Mouse (Mus musculus): Measurements from ENCODE around the gene Asap2.

The Asap2 gene

DNA sequence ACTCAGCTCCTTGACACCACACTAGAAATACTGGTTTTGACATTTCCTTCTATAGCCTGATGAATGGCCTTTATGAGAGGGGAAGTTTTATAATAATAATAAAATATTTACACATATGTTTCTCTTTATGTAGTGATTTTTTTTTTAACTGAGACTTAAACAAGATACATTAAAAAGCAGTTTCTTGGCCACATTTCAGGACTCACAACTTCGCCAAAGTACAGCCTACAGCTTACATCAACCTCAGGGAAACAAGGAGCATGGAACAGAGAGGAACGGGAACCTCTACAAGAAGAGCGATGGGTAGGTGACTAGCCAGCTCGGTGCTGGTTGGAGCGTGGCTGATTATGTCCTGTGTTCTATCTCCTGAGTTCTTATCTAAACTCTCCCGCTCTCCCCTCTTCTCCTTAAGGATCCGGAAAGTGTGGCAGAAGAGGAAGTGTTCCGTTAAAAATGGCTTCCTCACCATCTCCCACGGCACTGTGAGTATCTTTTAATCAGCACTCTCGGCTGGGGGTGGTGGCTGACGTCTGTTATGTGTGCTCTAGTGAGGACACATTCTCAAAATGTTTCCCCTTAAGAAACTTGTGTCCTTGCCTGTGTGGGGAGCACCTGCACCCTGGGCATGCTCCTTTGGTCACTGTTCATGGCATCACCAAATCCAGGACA lies 227.7 kb downstream of the Asap2 start:
- DNase-seq, result no peak

DNA sequence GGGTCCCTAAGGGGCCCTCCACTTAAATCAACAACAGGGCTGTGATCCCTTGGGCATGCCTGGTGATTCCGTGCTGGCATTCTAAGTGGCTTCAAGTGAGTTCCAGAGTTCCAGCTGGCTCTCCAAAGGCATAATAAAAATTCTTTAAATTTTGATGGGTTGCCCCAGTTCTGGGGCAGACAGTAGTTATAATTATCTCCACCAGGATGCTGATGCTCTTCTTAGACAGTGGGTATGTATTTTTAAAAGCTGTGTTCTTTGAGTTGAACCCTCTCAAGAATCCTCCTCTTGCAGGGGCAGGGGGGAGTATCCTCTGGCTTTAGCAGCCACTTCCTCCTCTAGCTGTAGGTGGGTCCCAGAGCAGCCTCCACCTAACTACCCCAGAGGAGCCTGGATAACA lies 230.3 kb downstream of the Asap2 start:
- DNase-seq, result no peak

- DNase-seq, result no peak
Measured at GRCm38 (mm10) chr12:21223923-21224322, 233.7 kb downstream of the Asap2 start.

DNA sequence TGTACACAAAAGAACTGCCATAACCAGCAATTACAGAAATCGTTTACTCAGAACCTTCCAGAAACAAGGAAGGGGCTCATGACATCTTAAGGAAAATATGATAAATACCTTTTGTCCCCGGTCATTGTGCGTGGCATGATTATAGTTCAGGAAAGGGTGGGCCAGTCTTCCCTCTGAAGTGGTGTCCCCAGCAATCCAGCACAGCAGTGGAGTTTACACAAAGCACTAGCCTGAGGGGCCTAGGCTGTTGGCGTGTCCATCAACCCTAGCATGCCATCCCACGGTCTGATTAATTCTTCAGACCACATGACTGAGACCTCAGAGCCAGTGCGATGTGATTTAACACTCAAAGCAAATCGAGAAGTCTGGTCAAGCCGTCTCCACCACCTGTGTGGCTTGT lies 235.1 kb downstream of the Asap2 start:
- no peak for DNase-seq

- DNase-seq, result no peak
Measured at GRCm38 (mm10) chr12:21226316-21226715, 236.1 kb downstream of the Asap2 start.

GRCm38 (mm10) chr12:21227076-21227980 lies 237.1 kb downstream of the Asap2 start:
- DNase-seq, result peak; percentile 81

GRCm38 (mm10) chr12:21228650-21229049 lies 238.4 kb downstream of the Asap2 start:
- DNase-seq, result no peak

DNA sequence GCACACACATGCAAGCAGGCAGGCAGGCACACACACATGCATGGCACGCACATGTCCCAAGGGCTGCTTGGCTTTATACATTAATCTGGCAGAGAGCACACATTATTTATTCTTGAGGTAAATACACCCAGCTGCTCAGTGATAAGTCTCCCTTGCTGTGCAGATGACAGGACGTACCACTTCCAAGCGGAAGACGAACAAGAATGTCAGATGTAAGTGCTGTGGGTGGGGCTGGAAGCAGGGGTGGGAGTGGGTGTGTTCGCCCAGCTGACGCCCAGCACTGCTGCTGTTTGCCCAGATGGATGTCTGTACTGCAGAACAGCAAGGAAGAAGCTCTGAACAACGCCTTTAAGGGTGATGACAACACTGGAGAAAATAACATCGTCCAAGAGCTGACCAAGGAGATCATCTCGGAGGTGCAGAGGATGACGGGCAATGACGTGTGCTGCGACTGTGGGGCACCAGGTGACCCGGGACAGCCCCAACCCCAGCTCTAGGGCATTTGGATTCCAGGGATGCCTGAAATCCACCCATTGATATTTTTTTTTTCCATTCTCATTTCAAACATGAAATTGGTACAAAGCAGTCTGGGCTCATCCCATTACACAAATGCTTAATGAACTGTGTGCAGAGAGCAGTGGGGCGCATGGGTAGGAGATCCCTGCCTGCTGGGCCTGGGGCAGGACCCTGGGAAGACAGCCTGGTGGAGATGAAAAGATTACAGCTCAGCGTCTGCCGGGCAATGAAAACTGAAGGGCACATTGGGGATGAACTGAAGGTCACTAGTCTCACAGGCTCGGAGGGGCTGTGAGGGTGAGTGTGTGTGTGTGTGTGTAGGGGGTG lies 239.0 kb downstream of the Asap2 start:
- no peak for DNase-seq

- no peak for DNase-seq
Measured at GRCm38 (mm10) chr12:21233727-21234126, 243.5 kb downstream of the Asap2 start.

- no peak for DNase-seq
Measured at GRCm38 (mm10) chr12:21234560-21234959, 244.3 kb downstream of the Asap2 start.

DNA sequence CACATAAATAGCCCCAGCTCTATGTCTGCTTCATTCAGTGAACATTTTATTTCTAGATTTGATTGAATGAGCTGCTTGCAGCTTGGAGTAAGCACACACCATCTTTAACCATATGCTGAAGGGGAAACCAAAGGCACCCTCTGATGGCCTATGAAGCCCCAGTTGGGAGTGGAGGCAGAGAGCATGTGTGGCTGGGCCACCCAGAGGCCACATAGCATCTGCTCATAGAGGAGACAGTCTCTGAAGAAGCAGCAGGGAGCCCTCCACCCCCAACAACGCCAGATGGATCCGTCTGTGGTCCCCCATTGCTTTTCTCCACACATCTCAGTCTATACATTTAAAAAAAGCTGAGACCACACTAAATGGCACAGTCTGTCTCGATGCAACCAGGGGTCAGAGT lies 251.7 kb downstream of the Asap2 start:
- no peak for DNase-seq

DNA sequence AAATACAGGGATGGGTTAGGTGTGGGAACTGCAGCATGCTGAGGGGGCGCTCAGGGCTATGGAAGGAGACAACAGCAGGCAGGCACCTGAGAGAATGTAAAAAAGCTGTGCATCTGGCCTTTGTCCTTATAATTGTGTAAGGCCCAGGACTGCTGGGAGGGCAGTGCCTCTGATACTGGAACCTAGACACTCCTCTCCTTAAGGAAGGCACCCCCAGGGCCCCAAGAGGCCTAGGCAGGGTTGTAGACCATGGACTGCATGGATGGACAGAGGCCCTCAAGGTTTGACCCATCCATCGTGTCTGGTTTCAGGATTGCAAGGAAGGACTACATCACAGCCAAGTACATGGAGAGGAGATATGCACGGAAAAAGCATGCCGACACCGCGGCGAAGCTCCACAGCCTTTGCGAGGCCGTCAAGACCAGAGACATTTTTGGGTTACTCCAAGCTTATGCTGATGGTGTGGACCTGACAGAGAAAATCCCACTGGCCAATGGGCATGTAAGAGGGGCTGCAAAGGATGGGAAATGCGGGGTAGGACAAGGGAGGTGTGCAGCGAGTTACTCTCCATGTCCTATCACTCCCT lies 254.2 kb downstream of the Asap2 start:
- DNase-seq, result no peak

DNA sequence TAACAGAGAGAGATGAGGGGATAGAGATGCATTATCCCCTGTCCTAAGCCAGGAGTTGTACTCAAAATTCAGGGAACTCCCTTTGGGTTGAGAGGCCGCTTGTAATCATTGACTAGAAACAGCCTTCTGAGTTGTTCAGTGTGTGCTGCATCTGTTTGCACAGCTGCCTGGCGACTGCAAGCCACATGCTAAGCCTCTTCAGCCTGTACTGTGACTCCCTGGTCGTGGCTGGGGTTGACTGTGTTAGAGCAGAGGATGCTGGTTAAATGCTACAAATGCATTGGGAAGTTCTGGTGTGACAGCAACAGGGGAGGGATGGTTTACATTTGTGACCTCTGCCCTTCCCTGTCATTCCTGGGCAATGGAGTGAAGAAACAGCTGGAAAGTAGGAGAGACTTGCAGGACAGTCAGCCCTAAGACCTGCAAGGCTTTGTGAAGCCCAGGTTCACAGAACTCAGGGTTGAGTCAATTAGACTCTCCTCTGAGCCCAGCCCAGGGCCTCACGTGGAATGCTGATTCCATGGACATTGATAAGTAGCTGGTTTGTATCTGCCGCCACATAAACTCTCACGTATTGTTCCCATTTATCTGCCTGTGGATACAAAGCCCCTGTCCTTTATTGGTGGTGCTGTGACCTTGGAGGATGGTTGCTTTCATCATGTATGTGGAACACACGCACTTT lies 257.6 kb downstream of the Asap2 start:
- no peak for DNase-seq

- peak; percentile 27 for DNase-seq
Measured at GRCm38 (mm10) chr12:21260494-21261256, 270.4 kb downstream of the Asap2 start.

DNA sequence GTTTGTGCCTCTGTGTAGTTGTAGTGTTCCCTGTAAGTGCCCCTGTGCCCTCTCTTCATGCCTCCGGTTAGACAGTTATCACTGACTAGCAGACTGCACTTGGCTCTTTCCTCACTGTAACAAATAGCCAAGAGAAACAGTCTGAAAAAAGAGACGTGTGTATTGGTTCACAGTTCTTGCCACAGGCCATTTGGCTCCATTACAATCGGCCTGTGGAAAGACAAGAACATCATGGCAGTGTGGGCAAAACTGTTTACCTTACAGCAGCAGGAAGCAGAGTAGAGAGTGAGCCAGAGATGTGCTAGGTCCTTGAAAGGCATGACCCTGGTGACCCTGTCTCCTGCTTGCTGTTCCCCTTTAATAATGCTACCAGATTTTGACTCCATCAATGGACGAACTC lies 271.3 kb downstream of the Asap2 start:
- DNase-seq, result no peak

DNA sequence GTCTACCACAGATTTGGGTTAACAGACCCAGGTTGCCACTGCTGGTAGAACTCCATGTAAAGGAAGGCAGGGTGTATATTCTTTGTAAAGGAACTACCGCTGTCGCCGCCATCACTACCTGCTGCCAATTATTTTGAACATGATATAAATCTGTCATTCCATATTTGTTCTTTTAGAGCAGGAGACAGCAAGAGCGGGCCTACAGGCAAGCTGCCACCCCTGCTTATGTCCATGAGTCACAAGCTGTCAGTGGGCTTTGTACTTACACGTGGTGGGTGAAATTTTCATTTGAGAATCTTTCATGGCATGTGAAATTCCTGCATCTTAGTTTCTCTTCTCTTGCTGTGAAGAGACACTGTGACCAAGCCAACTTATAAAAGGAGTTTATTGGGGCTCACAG lies 273.0 kb downstream of the Asap2 start:
- DNase-seq, result no peak

GRCm38 (mm10) chr12:21264241-21264640 lies 274.0 kb downstream of the Asap2 start:
- DNase-seq, result peak; percentile 53

DNA sequence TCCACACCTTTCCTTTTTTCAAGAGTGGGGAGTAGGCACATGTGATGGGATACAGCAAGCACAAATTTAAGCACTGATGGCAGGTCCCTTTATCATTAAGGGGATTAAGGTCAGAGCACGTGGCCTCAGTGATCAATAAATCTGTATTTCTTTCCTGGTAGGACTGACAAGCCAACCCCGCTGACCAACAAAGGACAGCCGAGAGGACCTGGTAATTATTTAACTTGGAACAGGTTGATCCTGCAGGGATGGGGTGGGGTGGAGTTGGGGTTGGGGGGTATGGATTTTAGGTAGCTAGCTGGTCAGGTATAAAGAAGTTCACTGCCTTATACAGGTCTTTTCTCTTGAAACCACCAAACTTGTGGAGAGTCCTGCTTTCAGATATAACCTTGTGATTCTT lies 274.7 kb downstream of the Asap2 start:
- DNase-seq, result no peak

GRCm38 (mm10) chr12:21265501-21265900 lies 275.2 kb downstream of the Asap2 start:
- DNase-seq, result no peak

DNA sequence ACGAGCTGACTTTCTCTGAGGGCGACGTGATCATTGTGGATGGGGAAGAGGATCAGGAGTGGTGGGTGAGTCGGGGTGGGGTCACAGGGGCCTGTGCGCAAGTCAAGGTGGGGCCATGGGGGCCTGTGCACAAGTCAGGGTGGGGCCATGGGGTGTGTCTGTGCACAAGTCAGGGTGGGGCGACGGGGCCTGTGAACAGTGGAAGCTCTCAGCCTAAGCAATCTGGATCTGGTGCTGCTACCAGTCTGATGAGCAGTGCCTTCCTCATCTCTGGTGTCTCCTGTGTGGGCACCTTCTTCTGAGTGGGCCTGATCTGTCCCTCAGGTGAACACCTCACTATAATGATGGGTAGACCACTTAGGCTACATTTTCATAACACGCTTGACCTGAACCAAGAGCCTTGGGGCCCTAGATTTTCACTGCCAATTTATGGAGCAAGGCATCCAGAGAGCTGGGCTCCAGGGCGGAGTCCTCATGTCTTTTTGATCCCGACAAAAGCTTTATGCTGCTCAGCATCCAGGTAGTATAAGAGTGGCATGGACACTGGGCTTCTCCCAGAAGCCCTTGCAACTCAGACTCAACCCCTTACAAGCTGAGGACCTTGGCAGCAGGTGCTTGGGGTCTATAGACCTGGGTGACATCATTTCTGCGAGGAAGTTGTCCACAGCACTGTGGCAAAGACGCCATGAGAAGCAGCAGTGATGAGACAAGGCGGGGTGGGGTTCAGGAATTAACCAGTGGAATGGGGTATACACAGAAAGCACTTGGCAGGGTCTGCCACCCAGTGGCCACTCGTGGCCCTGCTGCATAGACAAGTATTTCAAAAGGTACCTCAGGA lies 275.9 kb downstream of the Asap2 start:
- DNase-seq, result peak; percentile 71

DNA sequence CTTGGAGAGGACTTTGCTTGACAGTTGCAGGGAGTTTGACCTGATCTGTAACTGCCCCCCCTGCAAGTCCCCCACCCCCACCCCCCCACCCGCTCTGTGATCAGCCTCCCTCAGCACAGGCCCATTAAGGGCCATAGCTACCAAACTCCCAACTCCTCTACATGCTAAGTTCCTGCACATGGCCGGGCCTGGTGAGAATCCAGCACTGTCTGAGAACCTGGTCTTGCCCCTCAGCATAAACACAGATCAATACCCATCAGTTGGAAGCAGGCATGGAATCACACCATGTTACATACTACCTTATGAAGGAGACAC lies 276.5 kb downstream of the Asap2 start:
- DNase-seq, result no peak
